Mouse (Mus musculus): ENCODE measurements at regions not wholly inside any gene's neighbourhood (a gene's known extent, or its start where the extent isn't known, plus 50 kb on each side); places are given as distances from the start of the nearest gene placed in this dataset.

DNA sequence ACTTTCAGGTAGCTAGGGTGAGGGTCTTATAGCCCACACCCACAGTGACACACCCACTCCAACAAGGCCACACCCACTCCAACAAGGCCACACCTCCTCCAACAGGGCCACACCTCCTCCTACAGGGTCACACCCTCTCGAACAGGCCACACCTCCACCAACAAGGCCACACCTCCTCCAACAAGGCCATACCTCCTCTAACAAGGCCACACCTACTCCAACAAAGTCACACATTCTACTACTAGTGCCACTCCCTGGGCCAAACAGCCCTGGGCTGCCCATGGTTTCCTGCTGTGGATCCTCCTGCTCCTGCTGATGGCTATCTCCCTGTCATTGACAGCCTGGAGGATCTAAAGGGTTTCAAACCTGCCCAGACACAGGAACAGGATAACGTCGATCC, 124.9 kb downstream of the Mn1 start:
- 69% methylated on average over 3 of the region's 3 CpGs for WGBS
- H3K36me3 ChIP-seq (ENCODE audit: insufficient read depth, low read length) = no peaks in the 10 kb centered on the region
- no peaks in the 10 kb centered on the region for H3K4me1 ChIP-seq (ENCODE audit: insufficient read depth, low read depth, low read length)
- no peak overlapping the region for H3K4me2 ChIP-seq (replicated peaks; ENCODE audit: low read depth, low read length)
- ATAC-seq = 0 out of 2 replicates have a peak, but pooled peaks have one; percentile 17
- no peak overlapping the region for H3K4me3 ChIP-seq (ENCODE audit: low read depth, low read length)
- H3K27ac ChIP-seq (ENCODE audit: low read length) = no peak overlapping the region
- H3K9ac ChIP-seq (replicated peaks; ENCODE audit: low read depth) = no peak overlapping the region
- no peaks in the 10 kb centered on the region for H3K27me3 ChIP-seq (replicated peaks; ENCODE audit: insufficient read depth, low read length)
- TF ChIP-seq CTCF (IDR thresholded peaks at IDR 0.05) (no peak), EP300 (IDR thresholded peaks at IDR 0.05) (no peak)
- DNase-seq (ENCODE audit: low spot score) = no peak
- H3K9me3 ChIP-seq (ENCODE audit: low read length) = no peaks in the 10 kb centered on the region

DNA sequence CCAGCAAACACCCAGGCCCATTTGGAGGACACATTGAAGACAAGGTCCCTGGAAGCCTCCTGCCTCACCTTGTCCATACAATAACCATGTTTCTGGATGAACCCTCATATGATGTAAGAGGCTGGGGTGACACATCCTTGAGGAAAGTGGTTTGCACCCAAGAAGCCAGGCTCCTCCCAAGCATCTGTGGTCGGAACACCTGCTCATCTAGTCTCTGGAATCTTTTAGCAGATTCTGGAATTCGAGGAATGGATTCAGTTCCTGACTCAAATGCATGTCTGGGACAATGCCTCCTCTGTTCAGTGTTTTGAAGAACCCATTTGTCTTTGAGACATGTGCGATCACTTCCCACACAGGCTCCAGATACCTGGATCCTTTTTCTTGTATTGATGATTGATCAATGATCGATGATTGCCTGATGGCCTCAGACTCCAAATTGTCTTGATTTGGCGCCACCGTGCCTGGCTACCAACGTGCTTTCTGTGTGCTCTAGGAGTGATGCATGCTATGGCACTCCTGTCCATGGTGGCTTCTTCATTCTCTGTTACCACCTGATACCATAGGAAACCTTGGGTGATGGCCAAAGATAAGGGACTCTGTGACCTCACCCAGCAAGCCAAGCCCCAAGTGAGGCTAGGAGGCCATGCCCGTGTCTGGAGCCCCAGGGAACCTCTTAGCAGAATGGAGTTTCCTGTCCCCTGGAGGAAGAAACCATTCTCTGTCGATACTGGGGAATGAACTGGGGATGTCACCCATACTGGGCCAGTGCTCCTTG, 126.7 kb downstream of the Mn1 start:
- H3K36me3 ChIP-seq (ENCODE audit: insufficient read depth, low read length) = no peaks in the 10 kb centered on the region
- H3K9me3 ChIP-seq (ENCODE audit: low read length) = no peaks in the 10 kb centered on the region
- WGBS = 73% methylated on average over 9 of the region's 9 CpGs
- no peak overlapping the region for H3K4me2 ChIP-seq (replicated peaks; ENCODE audit: low read depth, low read length)
- TF ChIP-seq EP300 (IDR thresholded peaks at IDR 0.05) = no peak
- TF ChIP-seq CTCF (IDR thresholded peaks at IDR 0.05) = no peak
- no peak overlapping the region for H3K9ac ChIP-seq (replicated peaks; ENCODE audit: low read depth)
- ATAC-seq (no peak), DNase-seq (ENCODE audit: low spot score) (no peak)
- H3K4me3 ChIP-seq (ENCODE audit: low read depth, low read length) = no peak overlapping the region
- H3K27me3 ChIP-seq (replicated peaks; ENCODE audit: insufficient read depth, low read length) = no peaks in the 10 kb centered on the region
- no peaks in the 10 kb centered on the region for H3K4me1 ChIP-seq (ENCODE audit: insufficient read depth, low read depth, low read length)
- no peak overlapping the region for H3K27ac ChIP-seq (ENCODE audit: low read length)

DNA sequence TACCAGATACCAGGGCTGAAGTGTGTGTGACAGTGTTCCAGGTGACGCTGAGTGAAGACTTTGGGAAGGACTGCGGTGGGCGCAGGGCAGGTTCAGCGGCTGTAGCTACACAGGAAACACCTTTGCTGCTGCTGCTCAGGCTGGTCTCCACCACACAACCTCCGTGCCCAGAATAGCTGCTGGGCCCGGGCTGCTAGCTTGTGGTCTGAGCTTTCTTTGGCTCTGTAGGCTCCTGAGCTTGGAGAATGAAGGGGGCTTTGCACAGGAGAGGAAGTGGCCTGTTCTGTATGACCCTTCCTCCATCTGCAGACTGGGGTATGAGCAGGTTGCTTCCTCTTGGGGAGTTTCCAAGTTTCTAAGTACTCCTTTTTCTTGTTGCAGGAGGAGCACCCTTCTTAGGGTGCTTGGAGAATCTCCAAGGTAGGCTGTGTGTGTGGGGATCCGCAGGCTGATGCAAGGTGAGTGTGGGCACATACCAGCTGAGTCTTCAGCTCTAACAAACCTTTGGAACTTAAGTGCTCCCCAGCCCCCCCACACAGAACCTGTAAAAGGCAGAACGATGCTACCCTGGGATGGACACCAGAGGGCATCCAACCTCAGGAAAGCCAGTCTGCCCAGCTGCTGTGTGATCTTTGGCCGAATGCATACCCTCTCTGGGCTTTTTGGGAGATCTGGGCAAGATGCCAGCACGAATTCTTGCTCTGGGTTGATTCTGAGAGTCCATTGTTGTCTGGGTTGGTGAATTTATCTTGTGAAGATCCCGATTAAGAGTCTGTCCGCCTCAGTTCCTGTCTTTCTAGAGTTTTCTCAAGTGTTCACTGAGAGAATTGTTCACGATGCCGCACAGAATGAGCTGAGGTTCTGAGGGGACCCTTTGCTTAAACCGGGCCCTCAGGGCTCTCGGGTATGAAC, 136.6 kb downstream of the Mn1 start:
- DNase-seq (ENCODE audit: low spot score) (no peak), ATAC-seq (no peak)
- Histone ChIP-seq H3K4me2 (replicated peaks; ENCODE audit: low read depth, low read length) (no peak overlapping the region), H3K4me1 (ENCODE audit: insufficient read depth, low read depth, low read length) (peaks cover 10% of the 10 kb centered on the region; the same call in 1 of the 2 replicates), H3K36me3 (ENCODE audit: insufficient read depth, low read length) (no peaks in the 10 kb centered on the region), H3K9me3 (ENCODE audit: low read length) (no peaks in the 10 kb centered on the region), H3K4me3 (ENCODE audit: low read depth, low read length) (no peak overlapping the region), H3K27me3 (replicated peaks; ENCODE audit: insufficient read depth, low read length) (no peaks in the 10 kb centered on the region), H3K9ac (replicated peaks; ENCODE audit: low read depth) (no peak overlapping the region), H3K27ac (ENCODE audit: low read length) (no peak overlapping the region)
- WGBS = 53% methylated on average over 16 of the region's 16 CpGs
- TF ChIP-seq CTCF (IDR thresholded peaks at IDR 0.05) (peak; percentile 37), EP300 (IDR thresholded peaks at IDR 0.05) (no peak)

DNA sequence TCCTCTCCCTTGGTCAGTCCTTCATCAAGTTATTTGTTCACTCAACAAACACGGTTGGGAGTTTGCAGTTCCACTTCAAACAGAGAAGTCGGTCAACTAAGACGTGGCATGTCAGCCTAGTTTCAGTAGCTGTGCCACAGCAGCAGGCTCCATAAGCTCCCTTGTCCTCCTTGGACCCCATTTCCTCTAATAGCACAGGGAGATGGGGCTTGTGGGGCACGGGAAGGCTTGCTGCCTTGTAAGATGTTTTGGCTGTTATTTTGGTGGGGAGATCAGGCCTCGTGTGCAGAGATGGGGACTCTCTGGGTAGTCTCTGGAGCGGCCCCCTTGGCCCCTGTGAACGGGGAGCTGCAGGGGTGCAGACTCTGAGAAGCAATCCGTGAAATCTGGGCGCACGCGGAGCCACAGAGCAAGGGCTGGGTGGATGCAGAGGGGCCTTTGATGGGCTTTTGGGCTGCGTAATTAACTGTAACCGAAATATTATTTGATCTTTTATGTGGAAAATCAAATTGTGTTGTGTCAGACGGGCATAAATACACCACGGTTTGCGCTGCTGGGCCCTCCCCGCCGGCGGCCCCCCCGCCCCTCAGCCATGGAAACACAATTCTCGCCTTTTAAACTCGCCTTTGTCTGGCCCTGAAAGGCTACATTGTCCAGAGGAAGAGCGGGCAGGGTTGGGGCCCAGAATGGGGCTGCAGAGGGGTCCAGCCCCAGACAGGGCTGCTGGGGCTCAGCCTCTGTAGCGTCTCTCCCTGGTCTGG, 137.6 kb downstream of the Mn1 start:
- Histone ChIP-seq H3K27ac (ENCODE audit: low read length) (no peak overlapping the region), H3K4me2 (replicated peaks; ENCODE audit: low read depth, low read length) (no peak overlapping the region)
- WGBS = 25% methylated on average over 24 of the region's 24 CpGs

DNA sequence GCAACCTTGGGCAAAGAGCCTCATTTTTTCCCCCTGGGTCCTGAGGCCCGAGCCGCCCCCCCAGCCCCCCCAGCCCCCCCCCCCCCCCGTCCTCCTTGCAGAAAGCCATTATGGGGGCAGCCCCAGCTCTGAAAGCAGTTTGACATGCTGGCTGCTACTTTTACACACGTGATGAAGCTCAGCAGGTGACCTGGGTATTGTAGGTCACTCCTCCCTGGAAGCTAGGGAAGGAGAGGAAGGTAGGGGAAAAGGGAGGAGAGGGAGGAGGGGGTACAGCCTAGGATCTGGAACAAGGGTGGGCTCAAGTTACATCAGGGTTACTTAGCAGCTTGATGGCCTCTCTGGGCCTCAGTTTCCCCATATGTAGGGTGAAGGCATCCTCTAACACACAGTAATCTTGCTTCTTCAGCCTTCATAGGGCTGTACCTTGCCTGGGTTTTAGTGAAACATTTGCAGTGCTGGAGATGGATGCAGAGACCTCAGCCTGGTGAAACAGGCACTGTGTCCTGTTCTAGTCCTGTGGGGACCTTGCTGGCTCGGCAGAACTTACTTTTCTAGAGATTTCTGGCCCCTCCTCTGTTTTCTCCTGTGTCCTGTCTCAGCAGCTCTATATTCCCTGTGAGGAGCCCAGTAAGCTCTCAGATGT, 138.3 kb downstream of the Mn1 start:
- Histone ChIP-seq H3K27me3 (replicated peaks; ENCODE audit: insufficient read depth, low read length) (no peaks in the 10 kb centered on the region), H3K36me3 (ENCODE audit: insufficient read depth, low read length) (no peaks in the 10 kb centered on the region), H3K4me3 (ENCODE audit: low read depth, low read length) (no peak overlapping the region), H3K4me2 (replicated peaks; ENCODE audit: low read depth, low read length) (no peak overlapping the region), H3K4me1 (ENCODE audit: insufficient read depth, low read depth, low read length) (peaks cover 10% of the 10 kb centered on the region; the same call in 1 of the 2 replicates), H3K9ac (replicated peaks; ENCODE audit: low read depth) (no peak overlapping the region), H3K27ac (ENCODE audit: low read length) (no peak overlapping the region), H3K9me3 (ENCODE audit: low read length) (no peaks in the 10 kb centered on the region)
- 16% methylated on average over 2 of the region's 5 CpGs for WGBS
- TF ChIP-seq EP300 (IDR thresholded peaks at IDR 0.05) = no peak
- no peak for TF ChIP-seq CTCF (IDR thresholded peaks at IDR 0.05)
- ATAC-seq = no peak
- DNase-seq (ENCODE audit: low spot score) = no peak

More for the DNA sequence above, 137.6 kb downstream of the Mn1 start:
- ATAC-seq (no peak), DNase-seq (ENCODE audit: low spot score) (no peak)
- Histone ChIP-seq H3K9ac (replicated peaks; ENCODE audit: low read depth) (no peak overlapping the region), H3K9me3 (ENCODE audit: low read length) (no peaks in the 10 kb centered on the region), H3K27me3 (replicated peaks; ENCODE audit: insufficient read depth, low read length) (no peaks in the 10 kb centered on the region), H3K4me1 (ENCODE audit: insufficient read depth, low read depth, low read length) (peaks cover 10% of the 10 kb centered on the region; the same call in 1 of the 2 replicates), H3K36me3 (ENCODE audit: insufficient read depth, low read length) (no peaks in the 10 kb centered on the region), H3K4me3 (ENCODE audit: low read depth, low read length) (no peak overlapping the region)
- TF ChIP-seq CTCF (IDR thresholded peaks at IDR 0.05) (no peak), EP300 (IDR thresholded peaks at IDR 0.05) (no peak)

All from lung, postnatal 0 days (tissue).